Mouse (Mus musculus) neural tube, embryonic 15.5 days (tissue): ENCODE measurements around the gene Tmem238l. TPM values are rescaled to one million over a fixed set of nuclear protein-coding genes. Genes with fewer than 3 reads are reported as not detected.

Source experiments
- ATAC-seq: fragments of 200-750 bp; cut with Nextera tagmentation; 2 replicates; pipeline ENCODE4 v1.8.0; 2017; ENCODE audit warnings: mild to moderate bottlenecking, moderate TSS enrichment, moderate library complexity; ENCODE audit not compliant: low FRiP score
- H3K27ac ChIP-seq: fragments of 300-500 bp; sonication (generic); replicated peaks from 2 replicates; pipeline ENCODE4 v1.5.1; 2015; ENCODE audit warnings: mild to moderate bottlenecking, inconsistent platforms
- H3K27me3 ChIP-seq: fragments of 300-500 bp; sonication (generic); replicated peaks from 2 replicates; pipeline ENCODE4 v1.6.1; 2015; ENCODE audit warnings: inconsistent platforms
- H3K36me3 ChIP-seq: fragments of 300-500 bp; sonication (generic); 2 replicates; pipeline ENCODE4 v1.6.1; 2015; ENCODE audit warnings: inconsistent platforms
- H3K4me1 ChIP-seq: fragments of 300-500 bp; sonication (generic); 2 replicates; pipeline ENCODE4 v1.6.1; 2015; ENCODE audit warnings: inconsistent platforms
- H3K4me2 ChIP-seq: fragments of 300-500 bp; sonication (generic); 2 replicates; pipeline ENCODE4 v1.6.1; 2015; ENCODE audit warnings: inconsistent platforms, mild to moderate bottlenecking, moderate library complexity
- H3K4me3 ChIP-seq: fragments of 300-500 bp; sonication (generic); replicated peaks from 2 replicates; pipeline ENCODE4 v1.5.1; 2015; ENCODE audit warnings: mild to moderate bottlenecking, inconsistent platforms
- H3K9ac ChIP-seq: fragments of 300-500 bp; sonication (generic); replicated peaks from 2 replicates; pipeline ENCODE4 v1.6.1; 2015; ENCODE audit warnings: mild to moderate bottlenecking, inconsistent platforms
- H3K9me3 ChIP-seq: fragments of 300-500 bp; sonication (generic); replicated peaks from 2 replicates; pipeline ENCODE4 v1.6.1; 2016; ENCODE audit warnings: inconsistent platforms
- WGBS: fragments of 180-500 bp; shearing (Covaris S2); methylation state at CpG from one replicate; pipeline ENCODE4 v1.1.7; 2015; ENCODE audit warnings: mixed read lengths; 5-methylcytosine and 5-hydroxymethylcytosine counted together
- polyA plus RNA-seq: library from polyadenylated mRNA; unstranded; fragments of >200 nt; fragmentation: Nextera tagmentation; extraction: Ambion mirVana; gene quantifications from 2 replicates; pipeline ENCODE4 v1.2.1, GENCODE M21; 2015

Gene Tmem238l
- not detected in 2 replicates for polyA plus RNA-seq

GRCm38 (mm10) chr11:66956303-66956702 lies at the start of gene Tmem238l:
Gene Tmem238l, plus strand, starts transcription at chr11:66956638.
- no peaks in the 10 kb centered on the region for H3K4me1 ChIP-seq
- no peak for ATAC-seq
- H3K4me3 ChIP-seq, result no peak within 1 kb of the TSS
- no peaks in the 10 kb centered on the region for H3K36me3 ChIP-seq
- no peak within 1 kb of the TSS for H3K9ac ChIP-seq
- H3K27ac ChIP-seq, result no peak within 1 kb of the TSS
- H3K27me3 ChIP-seq, result no peaks in the 10 kb centered on the region
- H3K4me2 ChIP-seq, result no peak within 1 kb of the TSS
- H3K9me3 ChIP-seq, result no peaks in the 10 kb centered on the region
- 84% methylated on average over 9 of the region's 9 CpGs for WGBS

DNA sequence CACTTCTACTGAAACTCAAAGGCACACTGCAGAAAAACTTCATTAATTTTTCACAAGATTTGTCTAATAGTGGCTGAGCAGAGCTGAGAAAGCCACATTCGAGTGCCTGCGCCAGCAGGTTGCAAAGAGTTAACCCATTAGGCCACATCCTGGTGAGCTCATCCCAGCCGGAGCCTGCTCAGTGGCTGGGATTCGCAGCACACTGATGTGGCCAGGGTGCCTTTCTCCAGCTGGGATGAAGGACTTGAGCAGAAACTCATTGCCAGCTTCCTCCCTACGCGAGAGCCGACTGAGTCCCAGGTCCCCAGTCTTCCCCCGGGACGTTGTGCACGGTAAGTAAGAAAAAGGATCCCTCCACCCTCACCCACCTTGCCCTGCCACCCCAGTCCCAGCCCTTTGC lies 44.6 kb upstream of the Tmem238l start, which contains the start of gene Pirt:
Gene Pirt (plus strand): TSS at position 171 of the 400 bp plus-strand sequence.
- no peak within 1 kb of the TSS for H3K4me3 ChIP-seq
- ATAC-seq, result no peak
- H3K9ac ChIP-seq, result no peak within 1 kb of the TSS
- no peak within 1 kb of the TSS for H3K4me2 ChIP-seq
- 58% methylated on average over 10 of the region's 10 CpGs for WGBS
- peaks cover 4% of the 10 kb centered on the region; the same call in 1 of the 2 replicates for H3K4me1 ChIP-seq
- H3K27me3 ChIP-seq, result peaks cover 3% of the 10 kb centered on the region; the same call in 1 of the 2 replicates
- H3K27ac ChIP-seq, result no peak within 1 kb of the TSS
- H3K9me3 ChIP-seq, result no peaks in the 10 kb centered on the region
- no peaks in the 10 kb centered on the region for H3K36me3 ChIP-seq

GRCm38 (mm10) chr11:66912531-66913458 lies 43.6 kb upstream of the Tmem238l start:
- no peak for ATAC-seq
- H3K36me3 ChIP-seq, result no peaks in the 10 kb centered on the region
- H3K27me3 ChIP-seq, result peaks cover 3% of the 10 kb centered on the region; the same call in 1 of the 2 replicates
- peaks cover 4% of the 10 kb centered on the region; the same call in 1 of the 2 replicates for H3K4me1 ChIP-seq
- no peaks in the 10 kb centered on the region for H3K9me3 ChIP-seq
- no peak overlapping the region for H3K4me2 ChIP-seq
- no peak overlapping the region for H3K4me3 ChIP-seq
- WGBS, result 62% methylated on average over 17 of the region's 17 CpGs
- no peak overlapping the region for H3K27ac ChIP-seq
- H3K9ac ChIP-seq, result no peak overlapping the region

DNA sequence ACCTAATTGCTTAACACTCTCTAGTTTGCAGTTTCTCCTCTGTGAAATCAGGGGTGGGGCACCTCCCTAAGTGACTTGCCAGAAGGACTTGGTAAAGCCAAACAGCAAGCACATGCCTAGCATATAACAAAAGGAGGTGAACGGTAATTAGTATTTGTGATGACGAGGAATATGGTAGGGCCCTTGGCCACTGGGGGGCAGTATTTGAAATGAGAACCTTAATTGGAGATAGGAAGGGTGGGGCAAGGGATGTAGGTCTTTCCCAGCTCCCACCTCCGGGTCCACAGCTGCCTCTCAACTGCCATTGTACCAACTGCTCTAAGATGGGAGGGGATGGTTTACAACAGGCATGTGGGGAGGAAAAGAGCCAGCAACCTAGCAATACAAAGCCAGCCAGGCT lies 42.2 kb upstream of the Tmem238l start:
- ATAC-seq, result no peak
- H3K27me3 ChIP-seq, result peaks cover 3% of the 10 kb centered on the region; the same call in 1 of the 2 replicates

GRCm38 (mm10) chr11:66920012-66920411 lies 36.4 kb upstream of the Tmem238l start:
- Histone ChIP-seq H3K4me2 (no peak overlapping the region), H3K4me1 (no peaks in the 10 kb centered on the region), H3K9ac (no peak overlapping the region), H3K9me3 (no peaks in the 10 kb centered on the region), H3K4me3 (no peak overlapping the region), H3K27ac (no peak overlapping the region), H3K27me3 (no peaks in the 10 kb centered on the region), H3K36me3 (no peaks in the 10 kb centered on the region)
- no peak for ATAC-seq
- WGBS, result 73% methylated on average over 2 of the region's 2 CpGs

More for the DNA sequence above, 42.2 kb upstream of the Tmem238l start:
- no peak overlapping the region for H3K27ac ChIP-seq
- no peak overlapping the region for H3K4me3 ChIP-seq
- H3K36me3 ChIP-seq, result no peaks in the 10 kb centered on the region
- WGBS, result 17% methylated on average over 3 of the region's 3 CpGs
- no peak overlapping the region for H3K9ac ChIP-seq
- peaks cover 4% of the 10 kb centered on the region; the same call in 1 of the 2 replicates for H3K4me1 ChIP-seq
- H3K9me3 ChIP-seq, result no peaks in the 10 kb centered on the region
- H3K4me2 ChIP-seq, result no peak overlapping the region

DNA sequence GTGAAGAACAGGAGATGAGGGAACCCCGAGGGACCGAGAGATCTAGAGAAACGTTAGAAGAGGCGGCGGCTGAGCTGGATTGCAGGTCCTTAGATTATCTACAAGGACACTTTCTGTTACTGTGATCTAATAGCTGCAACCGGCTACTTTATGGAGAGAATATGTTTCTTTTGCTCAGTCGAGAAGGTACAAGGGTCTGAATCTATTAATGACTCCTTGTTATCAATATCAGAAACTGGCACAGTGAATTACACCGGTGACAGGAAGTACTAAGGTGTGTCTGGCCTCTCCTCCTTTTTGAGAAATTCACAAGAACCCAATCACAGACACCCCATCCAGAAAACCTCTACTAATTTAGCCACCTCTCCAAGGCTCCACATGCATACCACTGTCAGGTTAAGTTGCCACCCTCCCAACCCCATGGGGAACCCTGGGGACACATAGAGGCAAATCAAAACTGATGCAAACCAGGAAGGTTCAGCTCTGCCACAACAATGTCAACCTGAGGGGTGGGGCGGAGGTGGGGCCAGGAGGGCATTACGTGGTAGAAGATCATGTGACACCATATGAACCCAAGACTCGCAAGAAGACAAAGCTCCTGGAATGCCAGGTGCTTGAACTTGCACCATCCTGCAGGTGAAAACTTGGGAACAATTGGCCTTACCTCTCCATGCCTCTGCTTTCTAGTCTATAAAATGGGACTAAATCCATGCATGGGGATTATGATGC lies 32.2 kb upstream of the Tmem238l start:
- Histone ChIP-seq H3K9ac (no peak overlapping the region), H3K27ac (no peak overlapping the region), H3K4me3 (no peak overlapping the region), H3K4me2 (no peak overlapping the region), H3K27me3 (no peaks in the 10 kb centered on the region), H3K36me3 (no peaks in the 10 kb centered on the region), H3K4me1 (no peaks in the 10 kb centered on the region), H3K9me3 (no peaks in the 10 kb centered on the region)
- ATAC-seq, result no peak
- WGBS, result 83% methylated on average over 11 of the region's 11 CpGs

DNA sequence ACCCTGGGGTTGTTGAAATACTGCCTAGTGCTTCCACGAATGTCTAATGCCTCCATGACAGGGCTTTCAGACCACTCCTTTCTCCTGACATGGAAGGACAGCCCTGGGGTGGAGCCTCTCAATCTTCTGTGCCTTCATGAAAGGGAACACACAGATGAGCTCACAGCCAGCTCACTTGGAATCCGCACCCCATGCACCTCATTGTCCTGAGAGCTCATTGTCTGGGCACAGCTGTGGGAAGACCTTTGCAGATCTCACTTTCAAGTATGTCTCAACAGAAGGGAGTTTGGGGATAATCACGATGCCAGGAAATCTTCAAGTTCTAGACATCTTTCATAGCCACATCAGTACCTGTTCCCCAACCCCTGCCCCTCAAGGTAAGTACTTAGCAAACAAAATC lies 28.1 kb upstream of the Tmem238l start:
- Histone ChIP-seq H3K4me1 (no peaks in the 10 kb centered on the region), H3K4me2 (no peak overlapping the region), H3K27ac (no peak overlapping the region), H3K9me3 (no peaks in the 10 kb centered on the region), H3K27me3 (no peaks in the 10 kb centered on the region), H3K9ac (no peak overlapping the region), H3K36me3 (no peaks in the 10 kb centered on the region), H3K4me3 (no peak overlapping the region)
- WGBS, result 64% methylated on average over 3 of the region's 3 CpGs
- no peak for ATAC-seq

DNA sequence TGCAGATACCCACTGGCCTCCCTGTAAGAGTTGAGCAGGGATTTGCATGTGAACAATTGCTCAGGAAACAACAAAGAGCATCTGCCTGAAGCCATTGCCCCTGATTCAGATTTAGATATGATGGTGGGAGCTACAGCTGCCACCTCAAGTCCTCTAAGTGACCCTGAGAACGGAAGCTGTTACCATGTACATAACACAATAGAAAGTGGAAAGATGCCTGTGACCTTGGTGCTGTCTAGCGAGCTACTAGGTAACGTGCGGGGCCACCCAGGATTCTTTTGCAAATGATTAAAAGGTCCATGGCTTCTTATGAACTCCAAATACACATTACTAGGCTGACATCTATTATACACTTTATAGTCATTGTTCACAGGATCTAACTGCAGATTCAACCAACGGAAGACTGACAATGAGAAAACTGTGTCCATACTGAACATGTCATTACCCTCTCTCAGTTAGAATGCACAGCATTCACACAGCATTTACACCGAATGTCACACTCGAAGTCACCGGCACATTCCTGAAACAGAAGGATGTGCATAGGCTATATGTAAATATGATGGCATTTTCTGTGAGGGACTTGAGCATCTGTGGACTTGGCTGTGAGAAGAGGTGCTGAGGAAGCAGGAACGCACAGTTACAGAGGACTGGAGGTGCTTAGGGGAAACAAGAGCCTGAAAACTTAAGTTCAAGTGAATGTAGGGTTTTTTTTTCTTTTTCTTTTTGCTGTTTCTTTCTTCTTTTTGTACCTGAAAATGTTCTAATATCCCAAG lies 23.4 kb upstream of the Tmem238l start:
- no peak overlapping the region for H3K4me2 ChIP-seq
- H3K4me3 ChIP-seq, result no peak overlapping the region
- no peaks in the 10 kb centered on the region for H3K27me3 ChIP-seq
- no peak overlapping the region for H3K9ac ChIP-seq
- no peaks in the 10 kb centered on the region for H3K9me3 ChIP-seq
- no peaks in the 10 kb centered on the region for H3K4me1 ChIP-seq
- no peaks in the 10 kb centered on the region for H3K36me3 ChIP-seq
- ATAC-seq, result no peak
- 65% methylated on average over 9 of the region's 9 CpGs for WGBS
- H3K27ac ChIP-seq, result no peak overlapping the region

DNA sequence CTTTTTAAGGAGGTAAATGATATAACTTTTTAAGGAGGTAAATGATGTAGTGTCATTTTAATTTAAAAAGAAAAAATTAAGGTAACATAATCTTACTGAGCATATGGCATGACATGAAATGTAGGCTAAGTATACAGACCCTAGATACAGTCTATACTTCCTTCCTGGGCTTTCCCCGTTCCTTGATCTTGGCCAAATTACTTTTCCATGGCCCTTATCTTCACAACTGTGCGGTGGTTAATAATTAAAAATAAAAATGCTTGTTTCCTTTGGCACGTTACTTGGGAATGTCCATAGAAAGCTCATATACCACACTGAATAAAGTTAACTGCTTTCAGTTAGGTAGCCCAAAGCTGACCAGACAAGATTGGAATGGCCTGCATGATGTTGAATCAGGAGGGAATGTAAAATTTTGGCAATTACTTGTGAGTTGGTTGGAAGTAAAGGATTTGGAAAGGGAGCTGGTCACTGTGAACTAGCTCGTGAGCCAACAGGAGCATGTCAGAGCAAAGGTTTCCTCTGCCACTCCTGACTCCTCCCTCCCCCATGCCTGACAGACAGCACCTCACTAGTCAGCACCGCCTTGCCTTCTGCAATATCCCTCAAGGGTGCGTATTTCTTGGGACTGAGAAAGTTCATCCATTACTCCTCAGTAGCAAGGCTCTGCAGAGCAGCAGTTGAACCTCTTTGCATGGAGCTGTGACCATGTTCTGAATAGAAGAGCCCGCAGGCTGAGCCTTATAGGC lies 21.8 kb upstream of the Tmem238l start:
- WGBS, result 84% methylated on average over 7 of the region's 7 CpGs
- no peaks in the 10 kb centered on the region for H3K9me3 ChIP-seq
- H3K27ac ChIP-seq, result no peak overlapping the region
- H3K27me3 ChIP-seq, result no peaks in the 10 kb centered on the region
- no peak overlapping the region for H3K9ac ChIP-seq
- H3K4me3 ChIP-seq, result no peak overlapping the region
- no peak for ATAC-seq
- H3K4me1 ChIP-seq, result no peaks in the 10 kb centered on the region
- H3K36me3 ChIP-seq, result no peaks in the 10 kb centered on the region
- no peak overlapping the region for H3K4me2 ChIP-seq

- H3K27ac ChIP-seq, result no peak overlapping the region
- H3K4me2 ChIP-seq, result no peak overlapping the region
- no peaks in the 10 kb centered on the region for H3K4me1 ChIP-seq
- no peak for ATAC-seq
- H3K9me3 ChIP-seq, result no peaks in the 10 kb centered on the region
- no peaks in the 10 kb centered on the region for H3K27me3 ChIP-seq
- no peak overlapping the region for H3K4me3 ChIP-seq
- WGBS, result 91% methylated on average over 5 of the region's 5 CpGs
- H3K9ac ChIP-seq, result no peak overlapping the region
- H3K36me3 ChIP-seq, result no peaks in the 10 kb centered on the region
Measured at GRCm38 (mm10) chr11:66942011-66942410, 14.4 kb upstream of the Tmem238l start.
